Mouse (Mus musculus): ENCODE measurements around the gene Gpr162.

The Gpr162 gene

GRCm38 (mm10) chr6:124809775-124810538, 53.8 kb downstream of the Gpr162 start:
- DNase-seq: no peak

GRCm38 (mm10) chr6:124809052-124809774, 54.6 kb downstream of the Gpr162 start:
- DNase-seq: peak; percentile 93

Data from lung, postnatal 10 days (tissue).